Mouse (Mus musculus): ENCODE data around the gene Hoxa1. TPM values are rescaled to one million over a fixed set of nuclear protein-coding genes. Genes with fewer than 3 reads are reported as not detected.

The Hoxa1 gene
- polyA plus RNA-seq, 1 experiment from 2014 or later: 0.26 TPM

- no peak overlapping the region for H3K4me2 ChIP-seq (ENCODE audit: low read length)
- DNase-seq (no peak), ATAC-seq (ENCODE audit: low FRiP score, low TSS enrichment) (no peak)
- H3K9me3 ChIP-seq (ENCODE audit: control insufficient read depth, low read length): no peaks in the 10 kb centered on the region
- WGBS: 9% methylated on average over 10 of the region's 10 CpGs
- H3K27me3 ChIP-seq (ENCODE audit: control insufficient read depth, insufficient read depth, low read length): peaks cover 100% of the 10 kb centered on the region
- no peak overlapping the region for H3K9ac ChIP-seq (replicated peaks; ENCODE audit: low read length)
- H3K4me1 ChIP-seq (ENCODE audit: control insufficient read depth, insufficient read depth, low read length): no peaks in the 10 kb centered on the region
- no peaks in the 10 kb centered on the region for H3K36me3 ChIP-seq (ENCODE audit: control insufficient read depth, insufficient read depth, low read length)
- no peak overlapping the region for H3K4me3 ChIP-seq (replicated peaks; ENCODE audit: low read depth, low read length)
- no peak overlapping the region for H3K27ac ChIP-seq (replicated peaks; ENCODE audit: low read depth, low read length)
Measured at GRCm38 (mm10) chr6:52183311-52184080, 25.4 kb upstream of the Hoxa1 start.

DNA sequence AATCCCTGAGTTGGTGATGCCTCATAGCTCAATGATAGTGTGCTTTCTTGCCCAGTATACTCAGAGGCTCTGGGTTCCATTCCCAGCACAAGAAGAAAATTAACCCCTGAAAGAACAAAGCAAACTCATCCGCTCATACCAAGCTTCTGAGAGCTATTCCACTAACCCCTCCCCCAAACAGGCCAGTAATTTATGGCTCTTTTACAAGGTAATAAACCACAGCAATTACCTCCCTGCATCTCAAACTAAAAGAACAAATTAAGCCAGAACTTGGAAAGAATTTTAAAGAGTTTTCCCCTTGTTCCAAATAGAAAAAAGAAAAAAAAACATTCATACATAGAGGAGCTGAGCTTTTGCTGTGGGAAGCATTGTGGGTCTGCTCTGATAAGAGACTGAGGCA is 24.7 kb upstream of the Hoxa1 start:
- Histone ChIP-seq H3K4me2 (ENCODE audit: low read length) (no peak overlapping the region), H3K27me3 (ENCODE audit: control insufficient read depth, insufficient read depth, low read length) (peaks cover 100% of the 10 kb centered on the region), H3K27ac (replicated peaks; ENCODE audit: low read depth, low read length) (no peak overlapping the region), H3K36me3 (ENCODE audit: control insufficient read depth, insufficient read depth, low read length) (no peaks in the 10 kb centered on the region), H3K9me3 (ENCODE audit: control insufficient read depth, low read length) (no peaks in the 10 kb centered on the region), H3K9ac (replicated peaks; ENCODE audit: low read length) (no peak overlapping the region), H3K4me3 (replicated peaks; ENCODE audit: low read depth, low read length) (no peak overlapping the region), H3K4me1 (ENCODE audit: control insufficient read depth, insufficient read depth, low read length) (no peaks in the 10 kb centered on the region)
- no peak for DNase-seq
- WGBS: 0% methylated on average over 1 of the region's 1 CpGs
- ATAC-seq (ENCODE audit: low FRiP score, low TSS enrichment): no peak

- Histone ChIP-seq H3K9ac (replicated peaks; ENCODE audit: low read length) (no peak overlapping the region), H3K4me1 (ENCODE audit: control insufficient read depth, insufficient read depth, low read length) (no peaks in the 10 kb centered on the region)
- 23% methylated on average over 2 of the region's 2 CpGs for WGBS
Measured at GRCm38 (mm10) chr6:52182030-52182429, 23.9 kb upstream of the Hoxa1 start.

DNA sequence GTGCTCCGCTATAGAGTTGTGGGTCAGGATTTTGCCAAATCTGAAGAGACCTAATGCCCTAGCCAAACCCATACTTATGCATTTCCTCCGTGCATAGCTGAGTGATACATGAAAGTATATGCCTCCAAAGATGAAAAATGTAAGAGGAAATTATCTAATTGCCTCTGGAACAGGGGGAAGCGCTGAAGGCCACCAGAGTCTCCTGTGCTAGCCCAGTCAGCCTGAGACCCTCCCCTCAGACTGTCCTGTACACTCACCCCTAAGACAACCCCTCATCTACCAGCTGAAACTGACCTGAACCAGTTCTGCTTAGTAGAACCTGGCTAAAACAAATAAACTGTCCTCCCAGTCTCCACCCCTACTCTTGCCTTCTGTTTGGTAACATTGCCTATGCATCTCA is 22.6 kb upstream of the Hoxa1 start:
- Histone ChIP-seq H3K9ac (replicated peaks; ENCODE audit: low read length) (no peak overlapping the region), H3K27ac (replicated peaks; ENCODE audit: low read depth, low read length) (no peak overlapping the region), H3K4me2 (ENCODE audit: low read length) (no peak overlapping the region), H3K36me3 (ENCODE audit: control insufficient read depth, insufficient read depth, low read length) (no peaks in the 10 kb centered on the region), H3K4me1 (ENCODE audit: control insufficient read depth, insufficient read depth, low read length) (no peaks in the 10 kb centered on the region), H3K27me3 (ENCODE audit: control insufficient read depth, insufficient read depth, low read length) (peaks cover 100% of the 10 kb centered on the region), H3K4me3 (replicated peaks; ENCODE audit: low read depth, low read length) (no peak overlapping the region), H3K9me3 (ENCODE audit: control insufficient read depth, low read length) (no peaks in the 10 kb centered on the region)
- no peak for ATAC-seq (ENCODE audit: low FRiP score, low TSS enrichment)
- DNase-seq: no peak
- 7% methylated on average over 3 of the region's 3 CpGs for WGBS

More at GRCm38 (mm10) chr6:52182030-52182429, 23.9 kb upstream of the Hoxa1 start:
- Histone ChIP-seq H3K4me2 (ENCODE audit: low read length) (no peak overlapping the region), H3K27ac (replicated peaks; ENCODE audit: low read depth, low read length) (no peak overlapping the region), H3K27me3 (ENCODE audit: control insufficient read depth, insufficient read depth, low read length) (peaks cover 100% of the 10 kb centered on the region), H3K9me3 (ENCODE audit: control insufficient read depth, low read length) (no peaks in the 10 kb centered on the region), H3K4me3 (replicated peaks; ENCODE audit: low read depth, low read length) (no peak overlapping the region), H3K36me3 (ENCODE audit: control insufficient read depth, insufficient read depth, low read length) (no peaks in the 10 kb centered on the region)
- ATAC-seq (ENCODE audit: low FRiP score, low TSS enrichment) (no peak), DNase-seq (no peak)

GRCm38 (mm10) chr6:52180213-52180710 is 22.1 kb upstream of the Hoxa1 start:
- H3K4me3 ChIP-seq (replicated peaks; ENCODE audit: low read depth, low read length): no peak overlapping the region
- no peaks in the 10 kb centered on the region for H3K36me3 ChIP-seq (ENCODE audit: control insufficient read depth, insufficient read depth, low read length)
- 2% methylated on average over 11 of the region's 11 CpGs for WGBS
- no peak for ATAC-seq (ENCODE audit: low FRiP score, low TSS enrichment)
- no peaks in the 10 kb centered on the region for H3K4me1 ChIP-seq (ENCODE audit: control insufficient read depth, insufficient read depth, low read length)
- H3K27me3 ChIP-seq (ENCODE audit: control insufficient read depth, insufficient read depth, low read length): peaks cover 100% of the 10 kb centered on the region
- no peak for DNase-seq
- no peaks in the 10 kb centered on the region for H3K9me3 ChIP-seq (ENCODE audit: control insufficient read depth, low read length)
- no peak overlapping the region for H3K4me2 ChIP-seq (ENCODE audit: low read length)
- H3K27ac ChIP-seq (replicated peaks; ENCODE audit: low read depth, low read length): no peak overlapping the region
- H3K9ac ChIP-seq (replicated peaks; ENCODE audit: low read length): no peak overlapping the region

- H3K4me3 ChIP-seq (replicated peaks; ENCODE audit: low read depth, low read length): no peak overlapping the region
- no peak overlapping the region for H3K27ac ChIP-seq (replicated peaks; ENCODE audit: low read depth, low read length)
- H3K9ac ChIP-seq (replicated peaks; ENCODE audit: low read length): no peak overlapping the region
- under 1% methylated on average over 10 of the region's 10 CpGs for WGBS
- no peaks in the 10 kb centered on the region for H3K36me3 ChIP-seq (ENCODE audit: control insufficient read depth, insufficient read depth, low read length)
- DNase-seq (no peak), ATAC-seq (ENCODE audit: low FRiP score, low TSS enrichment) (no peak)
- H3K4me1 ChIP-seq (ENCODE audit: control insufficient read depth, insufficient read depth, low read length): no peaks in the 10 kb centered on the region
- H3K27me3 ChIP-seq (ENCODE audit: control insufficient read depth, insufficient read depth, low read length): peaks cover 100% of the 10 kb centered on the region
- H3K9me3 ChIP-seq (ENCODE audit: control insufficient read depth, low read length): no peaks in the 10 kb centered on the region
- H3K4me2 ChIP-seq (ENCODE audit: low read length): no peak overlapping the region
Measured at GRCm38 (mm10) chr6:52179690-52180089, 21.6 kb upstream of the Hoxa1 start.

- DNase-seq (no peak), ATAC-seq (ENCODE audit: low FRiP score, low TSS enrichment) (no peak)
- H3K9me3 ChIP-seq (ENCODE audit: control insufficient read depth, low read length): no peaks in the 10 kb centered on the region
- H3K4me1 ChIP-seq (ENCODE audit: control insufficient read depth, insufficient read depth, low read length): no peaks in the 10 kb centered on the region
- H3K4me2 ChIP-seq (ENCODE audit: low read length): no peak overlapping the region
- H3K27me3 ChIP-seq (ENCODE audit: control insufficient read depth, insufficient read depth, low read length): peaks cover 99% of the 10 kb centered on the region
- H3K4me3 ChIP-seq (replicated peaks; ENCODE audit: low read depth, low read length): no peak overlapping the region
- no peak overlapping the region for H3K9ac ChIP-seq (replicated peaks; ENCODE audit: low read length)
- 1% methylated on average over 4 of the region's 4 CpGs for WGBS
- H3K27ac ChIP-seq (replicated peaks; ENCODE audit: low read depth, low read length): no peak overlapping the region
- no peaks in the 10 kb centered on the region for H3K36me3 ChIP-seq (ENCODE audit: control insufficient read depth, insufficient read depth, low read length)
Measured at GRCm38 (mm10) chr6:52178918-52179665, 21.0 kb upstream of the Hoxa1 start.

- Histone ChIP-seq H3K27ac (replicated peaks; ENCODE audit: low read depth, low read length) (no peak overlapping the region), H3K4me3 (replicated peaks; ENCODE audit: low read depth, low read length) (no peak overlapping the region), H3K4me2 (ENCODE audit: low read length) (no peak overlapping the region), H3K27me3 (ENCODE audit: control insufficient read depth, insufficient read depth, low read length) (peaks cover 99% of the 10 kb centered on the region), H3K4me1 (ENCODE audit: control insufficient read depth, insufficient read depth, low read length) (no peaks in the 10 kb centered on the region), H3K36me3 (ENCODE audit: control insufficient read depth, insufficient read depth, low read length) (no peaks in the 10 kb centered on the region), H3K9ac (replicated peaks; ENCODE audit: low read length) (no peak overlapping the region), H3K9me3 (ENCODE audit: control insufficient read depth, low read length) (no peaks in the 10 kb centered on the region)
- 1% methylated on average over 9 of the region's 9 CpGs for WGBS
- DNase-seq (no peak), ATAC-seq (ENCODE audit: low FRiP score, low TSS enrichment) (no peak)
Measured at GRCm38 (mm10) chr6:52177806-52178205, 19.7 kb upstream of the Hoxa1 start.

Measured in midbrain, embryonic 14.5 days (tissue).